Mouse (Mus musculus) heart, adult 2 months (tissue): ENCODE measurements around the gene Daw1. TPM values are rescaled to one million over a fixed set of nuclear protein-coding genes. Genes with fewer than 3 reads are reported as not detected.

Experiments used
- DNase-seq, 2 experiments: peaks; one replicate each; pipeline ENCODE4 v3.0.0; 2021
- H3K27ac ChIP-seq: fragments of 200-600 bp; 2 replicates; pipeline ENCODE4 v1.8.1; 2022
- H3K27me3 ChIP-seq: fragments of 200-500 bp; 2 replicates; pipeline ENCODE4 v1.6.1; 2012; ENCODE audit warnings: mild to moderate bottlenecking, low read length, inconsistent platforms, mixed read lengths; ENCODE audit not compliant: control insufficient read depth, insufficient read depth
- H3K36me3 ChIP-seq: fragments of 200-500 bp; 2 replicates; pipeline ENCODE4 v1.6.1; 2012; ENCODE audit warnings: low read length, inconsistent platforms; ENCODE audit not compliant: control insufficient read depth, insufficient read depth
- H3K4me1 ChIP-seq: fragments of 200-500 bp; 2 replicates; pipeline ENCODE4 v1.6.1; 2011; ENCODE audit warnings: low read length; ENCODE audit not compliant: control insufficient read depth, insufficient read depth
- H3K4me3 ChIP-seq: fragments of 200-600 bp; 2 replicates; pipeline ENCODE4 v1.8.1; 2022
- H3K79me2 ChIP-seq: fragments of 200-500 bp; replicated peaks from 2 replicates; pipeline ENCODE4 v1.6.1; 2012; ENCODE audit warnings: mild to moderate bottlenecking, inconsistent platforms, low read length, moderate library complexity, mixed read lengths; ENCODE audit not compliant: control insufficient read depth, insufficient read depth
- H3K9ac ChIP-seq: fragments of 200-500 bp; 2 replicates; pipeline ENCODE4 v1.6.1; 2012; ENCODE audit warnings: low read depth, mild to moderate bottlenecking, control low read depth, inconsistent platforms, low read length, mixed read lengths
- CTCF ChIP-seq: fragments of 200-600 bp; IDR thresholded peaks from 2 replicates; pipeline ENCODE4 v1.8.1; 2022; ENCODE audit warnings: antibody characterized with exemption, mild to moderate bottlenecking, moderate library complexity
- EP300 ChIP-seq: fragments of 200-500 bp; IDR thresholded peaks from 2 replicates; pipeline ENCODE4 v1.6.1; 2011; ENCODE audit warnings: low read depth, low read length, control low read depth; ENCODE audit not compliant: insufficient read depth
- POLR2A ChIP-seq: fragments of 200-500 bp; IDR thresholded peaks from 2 replicates; pipeline ENCODE4 v1.6.1; 2011; ENCODE audit warnings: mild to moderate bottlenecking, low read depth, low read length, control low read depth; ENCODE audit not compliant: insufficient read depth
- WGBS: fragments of 180-500 bp; shearing (Covaris S2); methylation state at CpG from one replicate; pipeline ENCODE4 v1.1.7; 2018; 5-methylcytosine and 5-hydroxymethylcytosine counted together
- intact Hi-C: fragments of 180-260 bp; cut with DNase I; formaldehyde crosslinking; loops from one replicate; pipeline ENCODE4 v1.15.1; 2025
- polyA plus RNA-seq: library from polyadenylated mRNA; depleted of rRNA; stranded (reverse); fragments of >200 nt; gene quantifications from 2 replicates; pipeline ENCODE4 v1.2.3, GENCODE M21; 2012
- total RNA-seq, 2 experiments: library from RNA; stranded (reverse); gene quantifications; 2 replicates each; pipeline ENCODE4 v1.2.3; 2021

Gene Daw1
- total and polyA plus RNA-seq, 3 experiments: 0.08 TPM; not detected in 2

GRCm38 (mm10) chr1:83187154-83187553 is 27.6 kb downstream of the Daw1 start:
- no peak overlapping the region for H3K9ac ChIP-seq
- no peak overlapping the region for H3K27ac ChIP-seq
- peak; percentile 11 to 38 for DNase-seq
- no peak overlapping the region for H3K4me3 ChIP-seq
- WGBS: 32% methylated on average over 2 of the region's 2 CpGs
- no peaks in the 10 kb centered on the region for H3K36me3 ChIP-seq
- H3K4me1 ChIP-seq: no peaks in the 10 kb centered on the region
- peak; percentile 75 for TF ChIP-seq CTCF
- no peak for TF ChIP-seq POLR2A
- no peak for TF ChIP-seq EP300
- intact Hi-C loops: loop anchor here (1.0 to 5.0 kb wide), 2 partner anchors 125 to 400 kb away; partner anchors contain the start of gene Krtap28-13
- no peaks in the 10 kb centered on the region for H3K27me3 ChIP-seq
- no peaks in the 10 kb centered on the region for H3K79me2 ChIP-seq

GRCm38 (mm10) chr1:83209981-83210380 is 50.4 kb downstream of the Daw1 start:
- Histone ChIP-seq H3K4me1 (no peaks in the 10 kb centered on the region), H3K79me2 (no peaks in the 10 kb centered on the region), H3K27ac (no peak overlapping the region), H3K9ac (no peak overlapping the region), H3K27me3 (no peaks in the 10 kb centered on the region), H3K4me3 (no peak overlapping the region), H3K36me3 (no peaks in the 10 kb centered on the region)
- WGBS: 51% methylated on average over 1 of the region's 1 CpGs
- intact Hi-C loops: no loop called here
- TF ChIP-seq CTCF (no peak), EP300 (no peak), POLR2A (no peak)
- DNase-seq: no peak

DNA sequence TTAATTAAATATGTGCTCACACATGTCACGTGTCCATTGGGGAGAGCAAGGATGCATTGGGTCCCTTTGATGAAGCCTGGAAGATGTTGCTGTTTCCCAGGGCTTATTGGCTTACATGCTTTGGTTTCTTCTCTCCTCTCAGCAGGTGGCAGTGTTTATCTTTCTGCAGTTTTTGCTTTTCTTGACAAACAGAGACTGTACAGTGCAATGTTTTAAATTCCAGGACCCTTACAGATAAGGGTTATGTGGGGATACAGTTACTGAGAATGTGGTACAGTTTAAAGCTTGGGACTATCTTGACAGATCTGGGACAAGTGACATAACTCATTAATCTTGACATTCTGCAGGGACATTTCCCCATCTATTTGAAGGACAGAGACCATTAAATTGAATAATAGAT is 58.7 kb downstream of the Daw1 start:
- no peak overlapping the region for H3K4me3 ChIP-seq

DNA sequence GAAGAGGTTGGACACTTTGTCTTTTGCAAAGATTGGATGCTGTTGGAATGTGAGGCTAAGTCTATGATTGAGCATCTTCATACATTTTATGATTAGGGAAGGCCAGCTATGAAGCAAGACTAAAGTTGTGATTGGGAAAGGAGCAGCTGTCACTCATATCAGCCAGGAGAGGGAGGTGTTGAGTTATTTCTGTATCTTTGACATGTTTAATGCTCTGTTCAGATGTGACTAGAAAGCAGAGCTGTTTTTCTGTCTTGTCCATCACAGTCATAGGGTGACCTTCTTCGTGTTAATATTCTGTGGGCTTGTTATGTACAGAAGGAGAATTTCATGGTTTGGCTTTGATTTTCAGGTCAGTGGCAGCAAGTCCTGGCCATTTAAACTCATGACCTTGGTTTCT is 63.5 kb downstream of the Daw1 start:
- intact Hi-C loops: loop anchor here (2.0 kb wide), 1 partner anchor 494 kb away; no protein-coding TSS in a partner anchor
- Histone ChIP-seq H3K27ac (no peak overlapping the region), H3K36me3 (no peaks in the 10 kb centered on the region), H3K4me1 (no peaks in the 10 kb centered on the region), H3K27me3 (no peaks in the 10 kb centered on the region), H3K79me2 (no peaks in the 10 kb centered on the region), H3K9ac (no peak overlapping the region), H3K4me3 (no peak overlapping the region)
- 50% methylated on average over 1 of the region's 1 CpGs for WGBS
- no peak for TF ChIP-seq EP300
- peak; percentile 62 for TF ChIP-seq CTCF
- no peak for TF ChIP-seq POLR2A
- DNase-seq: no peak

More for the DNA sequence above, 58.7 kb downstream of the Daw1 start:
- H3K36me3 ChIP-seq: no peaks in the 10 kb centered on the region
- H3K9ac ChIP-seq: no peak overlapping the region
- no peaks in the 10 kb centered on the region for H3K79me2 ChIP-seq
- DNase-seq: no peak
- H3K27ac ChIP-seq: no peak overlapping the region
- TF ChIP-seq CTCF (peak; percentile 54), EP300 (no peak), POLR2A (no peak)
- WGBS: 18% methylated on average over 1 of the region's 1 CpGs
- H3K27me3 ChIP-seq: no peaks in the 10 kb centered on the region
- intact Hi-C loops: no loop called here
- H3K4me1 ChIP-seq: no peaks in the 10 kb centered on the region

- TF ChIP-seq POLR2A (no peak), EP300 (no peak), CTCF (no peak)
- Histone ChIP-seq H3K4me3 (no peak overlapping the region), H3K9ac (no peak overlapping the region), H3K27ac (no peak overlapping the region), H3K36me3 (no peaks in the 10 kb centered on the region), H3K4me1 (no peaks in the 10 kb centered on the region), H3K79me2 (no peaks in the 10 kb centered on the region), H3K27me3 (no peaks in the 10 kb centered on the region)
- no peak for DNase-seq
- intact Hi-C loops: no loop called here
Observed at GRCm38 (mm10) chr1:83224423-83224960, 64.9 kb downstream of the Daw1 start.

DNA sequence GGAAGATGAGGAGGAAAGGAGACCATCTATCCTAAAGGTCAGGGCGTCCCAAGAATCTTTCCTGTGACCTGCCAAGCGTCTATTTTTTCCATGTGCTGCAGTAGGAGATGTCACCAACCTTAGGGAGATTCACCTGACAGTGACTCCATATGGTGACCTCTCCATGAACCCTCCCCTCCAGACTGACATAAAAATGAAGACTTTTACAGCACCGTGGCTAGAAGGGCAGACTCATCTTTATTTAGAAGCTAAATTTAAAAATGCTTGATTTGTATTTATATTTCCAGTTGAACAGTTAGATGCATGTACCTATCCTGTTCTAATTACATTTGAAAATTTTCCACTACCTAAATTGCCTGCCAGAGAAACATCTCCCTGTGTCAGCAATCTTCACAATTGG is 68.4 kb downstream of the Daw1 start:
- 78% methylated on average over 3 of the region's 3 CpGs for WGBS
- intact Hi-C loops: no loop called here
- H3K36me3 ChIP-seq: no peaks in the 10 kb centered on the region
- no peaks in the 10 kb centered on the region for H3K79me2 ChIP-seq
- no peaks in the 10 kb centered on the region for H3K4me1 ChIP-seq
- no peak overlapping the region for H3K9ac ChIP-seq
- H3K4me3 ChIP-seq: no peak overlapping the region
- H3K27me3 ChIP-seq: no peaks in the 10 kb centered on the region
- no peak overlapping the region for H3K27ac ChIP-seq
- no peak for DNase-seq
- TF ChIP-seq POLR2A: no peak
- no peak for TF ChIP-seq EP300
- no peak for TF ChIP-seq CTCF
